Mouse (Mus musculus) mouse trophoblast stem cell (cell line): ENCODE results near the gene Cryba4.

Experiments used
- in situ Hi-C, 2 experiments: fragments of 300-500 bp; cut with MseI, MboI; formaldehyde crosslinking; loops; 2 replicates in 1 of 2; 3 replicates in 1 of 2; pipeline ENCODE4 v1.15.1; 2025

Cryba4 gene

GRCm38 (mm10) chr5:112252400-112252799 lies at the start of gene Cryba4:
Gene Cryba4, minus strand, starts transcription at chr5:112252518.
- in situ Hi-C loops = no loop called here

- in situ Hi-C loops = no loop called here
Measured at GRCm38 (mm10) chr5:112301694-112302093, 49.4 kb upstream of the Cryba4 start.

DNA sequence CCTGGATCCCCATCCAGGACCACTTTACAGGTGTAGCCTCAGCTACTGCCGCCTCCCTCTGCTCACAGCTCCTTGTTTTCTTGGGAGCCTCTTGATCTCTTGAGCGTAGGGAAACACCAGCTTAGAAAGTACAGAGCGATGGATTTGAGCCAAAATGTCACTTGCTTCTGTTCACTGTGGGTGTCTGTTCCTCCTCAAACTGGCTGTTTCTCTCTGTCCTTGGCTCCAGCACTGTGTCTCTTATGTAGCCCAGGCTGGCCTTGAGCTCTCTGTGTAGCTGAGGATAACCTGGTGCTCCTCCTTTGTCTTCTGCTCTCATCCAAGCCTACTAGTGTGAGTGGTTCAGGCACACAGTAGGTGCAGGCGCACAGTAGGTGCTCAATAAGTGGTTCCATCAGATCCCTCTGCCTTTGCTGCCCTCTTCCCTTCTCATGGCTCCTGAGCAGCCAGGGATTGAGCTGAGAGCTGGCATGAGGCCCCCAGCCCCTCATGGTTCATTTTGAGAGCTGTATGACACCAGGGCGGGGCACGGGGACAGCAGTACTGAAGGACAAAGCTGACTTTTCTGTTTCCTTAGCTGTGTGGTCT lies 48.5 kb upstream of the Cryba4 start:
- in situ Hi-C loops = no loop called here

GRCm38 (mm10) chr5:112300112-112300511 lies 47.8 kb upstream of the Cryba4 start:
- in situ Hi-C loops = no loop called here

DNA sequence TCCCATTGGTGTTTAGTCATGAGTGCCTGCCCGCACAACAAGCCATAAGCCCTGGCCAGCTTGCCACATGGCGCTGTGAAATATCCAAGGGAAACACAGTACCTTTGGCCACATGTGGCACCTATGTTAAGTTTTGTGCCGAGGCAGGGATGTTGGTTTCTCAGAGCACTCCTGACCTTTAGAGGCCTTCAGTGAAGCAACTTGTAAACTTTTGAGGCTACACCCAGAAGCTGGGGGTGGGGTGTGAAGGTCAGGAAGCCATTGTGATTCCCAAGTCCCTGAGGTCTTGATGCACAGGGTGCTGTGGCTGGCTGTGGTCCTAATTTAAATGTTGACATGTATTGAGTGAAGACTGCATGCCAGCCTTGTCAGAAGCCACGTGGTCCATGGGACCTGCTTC lies 47.1 kb upstream of the Cryba4 start:
- in situ Hi-C loops = no loop called here

- in situ Hi-C loops = no loop called here
Measured at GRCm38 (mm10) chr5:112298226-112298988, 46.1 kb upstream of the Cryba4 start.

DNA sequence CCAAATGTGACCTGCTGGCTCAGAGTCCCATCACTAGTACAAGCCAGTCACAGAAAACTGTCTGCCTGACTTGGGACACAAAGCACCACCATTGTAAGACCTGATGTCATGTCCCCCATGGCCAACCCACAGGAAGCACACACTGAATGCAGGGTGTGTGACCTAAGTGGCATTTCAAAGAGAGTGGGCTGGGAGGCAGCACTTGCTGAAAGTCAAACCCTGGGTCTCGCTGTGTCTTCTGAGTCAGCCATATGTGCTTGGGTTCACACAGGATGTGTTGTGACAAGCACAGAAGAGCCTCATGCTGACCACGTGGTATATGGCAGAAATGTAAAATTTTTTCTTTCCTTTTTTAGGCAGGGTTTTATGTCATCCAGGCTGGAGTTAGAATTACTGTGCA lies 44.9 kb upstream of the Cryba4 start:
- in situ Hi-C loops = no loop called here

DNA sequence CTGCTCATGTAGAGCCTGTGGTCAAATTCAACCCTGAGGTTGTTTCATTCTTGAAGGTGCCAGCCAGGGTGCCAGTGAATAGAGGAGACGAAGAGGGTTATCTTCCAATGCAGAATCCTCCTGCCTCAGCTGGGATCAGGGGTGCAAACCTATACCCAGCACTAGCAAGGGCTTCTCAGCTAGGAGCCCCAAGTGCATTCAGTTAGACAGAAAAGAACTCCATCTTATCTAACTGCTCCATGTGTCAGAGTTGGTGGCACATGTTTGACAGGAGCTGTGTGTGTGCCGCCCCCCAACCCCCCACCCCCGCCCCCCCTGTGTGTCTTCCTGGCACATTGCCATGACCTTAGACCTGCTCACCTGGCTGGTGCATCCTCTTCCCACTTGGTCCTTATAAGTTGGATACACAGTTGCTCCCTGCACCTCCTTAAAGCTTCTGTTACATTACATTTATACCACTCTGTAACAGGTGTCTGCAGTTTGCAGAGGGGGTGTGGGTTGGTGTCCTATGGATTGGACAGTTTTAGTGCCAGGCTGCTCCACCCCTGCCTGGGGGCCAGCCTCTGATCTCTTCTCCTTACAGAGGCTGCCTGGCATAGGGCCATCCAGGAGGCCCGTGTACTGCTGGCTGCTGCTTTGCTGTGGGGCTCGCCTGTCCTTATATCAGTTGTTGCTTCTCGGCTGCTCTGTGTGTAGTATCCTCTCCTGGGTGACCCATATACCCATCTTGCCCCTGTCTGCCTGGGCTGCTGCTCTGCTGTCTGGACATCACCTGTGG lies 44.3 kb upstream of the Cryba4 start:
- in situ Hi-C loops = no loop called here

DNA sequence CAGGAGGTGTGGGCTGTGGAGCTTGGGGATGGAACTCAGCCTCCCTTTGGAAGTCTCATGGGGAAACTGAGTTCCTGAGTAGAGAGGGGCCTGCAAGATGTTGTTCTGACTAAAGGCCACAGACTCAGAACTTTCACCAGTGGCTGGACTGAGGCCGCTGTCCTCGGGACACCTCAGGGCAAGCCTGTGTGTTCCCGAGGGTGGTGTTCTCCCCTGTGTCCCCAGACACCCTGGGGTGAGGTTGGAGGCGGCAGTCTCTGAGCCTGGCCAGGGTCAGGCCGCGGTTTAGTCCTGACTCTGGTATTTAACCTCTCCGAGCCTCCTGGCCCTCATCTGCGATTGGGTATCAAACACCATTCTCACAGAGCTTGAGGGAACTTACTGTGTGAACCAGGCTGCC lies 43.2 kb upstream of the Cryba4 start:
- in situ Hi-C loops = no loop called here

DNA sequence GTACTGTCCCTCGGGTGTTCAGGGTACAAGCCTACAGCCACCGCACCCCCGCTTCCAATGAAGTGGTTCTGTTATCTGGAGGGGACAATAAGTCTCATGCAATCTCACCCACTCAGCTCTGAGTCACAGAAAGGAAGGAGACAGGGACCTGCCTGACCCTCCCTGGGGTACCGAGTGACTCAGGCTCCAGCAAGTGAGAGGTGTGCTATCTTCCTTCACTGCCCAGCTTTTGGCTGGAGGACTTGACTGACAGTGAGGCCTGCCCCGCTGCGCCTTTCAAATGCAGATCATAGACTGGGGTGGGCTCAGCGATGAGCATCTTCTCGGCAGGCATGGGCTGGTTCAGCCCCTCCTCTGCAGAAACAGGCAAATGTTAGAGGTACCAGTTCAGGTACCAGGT lies 42.8 kb upstream of the Cryba4 start:
- in situ Hi-C loops = no loop called here

DNA sequence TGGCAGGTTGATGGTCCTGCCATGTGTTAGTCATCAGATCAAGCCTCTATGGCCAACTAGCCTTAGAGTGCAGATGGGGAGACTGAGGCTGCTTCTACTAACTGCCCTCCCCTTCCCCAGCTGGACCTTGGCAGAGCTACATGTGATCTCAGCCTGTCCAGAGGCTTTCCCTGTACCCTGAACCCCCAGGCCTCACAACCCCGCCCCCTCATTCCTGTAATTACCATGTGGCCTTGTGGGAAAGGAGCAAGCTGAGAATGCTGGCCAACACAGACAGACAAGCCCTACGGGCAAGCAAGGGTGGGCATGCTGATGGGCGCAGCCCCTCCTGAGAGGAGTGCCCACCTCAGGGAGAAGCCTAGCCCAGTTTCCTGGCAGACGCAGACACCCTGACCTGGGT lies 42.4 kb upstream of the Cryba4 start:
- in situ Hi-C loops = no loop called here

DNA sequence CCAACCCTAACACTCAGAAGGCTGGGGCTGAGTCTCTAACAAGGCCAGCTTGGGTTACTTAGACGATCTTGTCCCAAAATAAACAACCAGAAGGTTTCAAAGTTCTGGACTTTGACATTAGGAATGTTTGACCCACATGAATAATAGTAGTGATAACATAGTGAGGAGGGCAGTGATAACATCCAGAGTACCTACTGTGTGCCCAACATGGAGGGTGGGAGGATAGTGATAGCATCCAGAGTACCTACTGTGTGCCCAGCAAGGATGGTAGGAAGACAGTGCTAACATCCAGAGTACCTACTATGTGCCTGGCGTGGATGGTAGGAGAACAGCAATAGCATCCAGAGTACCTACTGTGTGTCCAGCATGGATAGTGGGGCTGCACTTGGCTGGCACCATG lies 41.5 kb upstream of the Cryba4 start:
- in situ Hi-C loops = no loop called here

GRCm38 (mm10) chr5:112292343-112292980 lies 40.1 kb upstream of the Cryba4 start:
- in situ Hi-C loops = no loop called here

GRCm38 (mm10) chr5:112291866-112292265 lies 39.5 kb upstream of the Cryba4 start:
- in situ Hi-C loops = no loop called here

GRCm38 (mm10) chr5:112290536-112290880 lies 38.2 kb upstream of the Cryba4 start:
- in situ Hi-C loops = no loop called here

DNA sequence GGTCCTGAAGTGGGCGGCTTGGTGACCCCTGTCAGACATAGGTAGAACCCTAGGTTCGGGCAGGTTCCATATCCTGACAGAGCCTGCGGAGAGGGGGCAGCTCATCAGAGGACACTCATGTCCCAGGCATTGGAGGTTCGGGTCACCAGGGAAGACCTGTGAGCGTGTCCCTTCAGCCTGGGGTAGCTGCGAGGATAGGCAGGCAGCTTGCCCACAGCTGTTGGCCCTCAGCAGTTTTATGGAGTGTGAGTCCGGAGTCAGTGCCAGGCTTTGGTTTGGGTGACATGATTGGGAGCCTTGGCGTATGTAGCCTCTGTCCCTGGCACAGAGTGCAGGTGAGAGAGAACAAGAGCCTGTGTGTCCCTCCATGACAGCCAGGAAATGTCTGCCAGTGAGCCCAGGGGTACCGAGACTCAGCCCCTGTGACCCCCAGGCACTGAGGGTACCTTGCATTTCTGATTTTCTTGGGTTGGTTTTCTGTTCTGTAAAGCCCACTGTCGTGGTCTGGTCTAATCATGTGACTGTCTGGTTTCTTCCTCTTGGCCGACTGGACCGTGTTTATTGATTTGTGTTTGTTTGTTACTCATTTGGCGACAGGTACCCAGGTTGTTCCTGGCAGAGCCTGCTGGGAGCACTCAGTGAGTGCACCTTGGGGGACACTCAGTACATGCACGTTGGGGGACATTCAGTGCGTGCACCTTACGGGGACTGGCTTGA lies 37.7 kb upstream of the Cryba4 start:
- in situ Hi-C loops = no loop called here

- in situ Hi-C loops = no loop called here
Measured at GRCm38 (mm10) chr5:112289236-112289635, 36.9 kb upstream of the Cryba4 start.

- in situ Hi-C loops = no loop called here
Measured at GRCm38 (mm10) chr5:112288193-112289141, 36.1 kb upstream of the Cryba4 start.

DNA sequence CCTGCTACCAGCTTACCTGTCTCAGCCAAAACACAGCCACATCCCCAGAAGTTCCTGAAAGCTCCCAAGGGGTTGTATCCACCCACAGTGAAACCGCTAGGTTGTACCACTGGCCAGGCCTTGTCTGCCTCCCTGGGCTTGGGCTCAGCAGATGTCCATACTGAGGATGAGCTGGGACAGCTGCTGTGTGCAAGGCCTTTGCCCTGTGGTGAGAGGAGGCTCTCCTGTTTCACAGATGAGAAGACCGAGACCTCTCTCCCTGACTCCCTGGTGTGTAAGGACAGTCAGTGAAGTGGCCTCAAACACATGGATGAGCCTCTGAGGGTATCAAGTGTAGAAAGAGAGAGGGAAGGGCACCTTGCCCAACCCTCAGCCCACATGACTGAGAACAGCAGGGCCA lies 35.3 kb upstream of the Cryba4 start:
- in situ Hi-C loops = no loop called here

DNA sequence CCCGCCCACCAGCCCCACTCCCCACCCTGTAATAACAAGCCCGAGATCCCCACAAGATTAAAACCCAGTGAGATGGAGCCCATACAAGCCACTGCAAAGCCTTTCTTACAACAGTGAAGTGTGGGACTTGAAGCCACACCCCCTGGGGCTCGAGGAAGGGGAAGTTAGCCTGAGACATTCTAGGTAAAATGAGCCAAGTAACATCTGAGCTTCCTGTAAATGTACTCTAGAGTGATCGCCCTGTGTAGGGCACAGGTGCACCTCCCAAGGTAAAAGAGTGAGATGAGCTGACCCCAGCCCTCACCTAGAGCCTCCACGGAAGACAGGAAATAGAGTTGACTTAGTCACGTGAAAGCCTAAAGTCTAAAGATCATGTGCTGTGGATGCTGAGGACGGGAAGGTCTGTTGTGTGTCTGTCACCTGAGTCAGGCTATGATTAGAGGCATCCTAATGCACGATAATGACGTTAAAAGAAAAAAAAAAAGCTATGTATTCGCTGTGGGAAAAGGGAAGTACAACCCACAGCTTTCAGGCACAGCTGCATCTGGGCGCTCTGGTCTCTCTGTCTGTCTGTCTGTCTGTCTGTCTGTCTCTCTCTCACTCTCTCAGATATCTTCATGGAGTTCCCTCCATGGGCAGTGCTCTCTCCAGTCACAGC lies 34.8 kb upstream of the Cryba4 start:
- in situ Hi-C loops = no loop called here
